Mouse (Mus musculus) C2C12 (cell line): ENCODE data around the gene Cntrob.

Experiments used
- CEBPB ChIP-seq: IDR thresholded peaks from one replicate; pipeline ENCODE4 v1.6.1; 2011; ENCODE audit warnings: low read depth, mild to moderate bottlenecking, control low read depth, moderate library complexity
- CTCF ChIP-seq: IDR thresholded peaks from one replicate; pipeline ENCODE4 v1.5.1; 2011; ENCODE audit not compliant: control insufficient read depth, insufficient read depth, insufficient read length
- MAX ChIP-seq: IDR thresholded peaks from one replicate; pipeline ENCODE4 v1.6.1; 2011; ENCODE audit warnings: mild to moderate bottlenecking, control low read depth
- MYOD1 ChIP-seq: IDR thresholded peaks from one replicate; pipeline ENCODE4 v1.6.1; 2011; ENCODE audit warnings: low read depth; ENCODE audit not compliant: control insufficient read depth, insufficient read length
- MYOG ChIP-seq: IDR thresholded peaks from one replicate; pipeline ENCODE4 v1.6.1; 2011; ENCODE audit not compliant: control insufficient read depth, insufficient read length; ENCODE audit errors: extremely low read depth
- USF1 ChIP-seq: IDR thresholded peaks from one replicate; pipeline ENCODE4 v1.6.1; 2011; ENCODE audit warnings: low read depth, mild to moderate bottlenecking, control low read depth, moderate library complexity

DNA sequence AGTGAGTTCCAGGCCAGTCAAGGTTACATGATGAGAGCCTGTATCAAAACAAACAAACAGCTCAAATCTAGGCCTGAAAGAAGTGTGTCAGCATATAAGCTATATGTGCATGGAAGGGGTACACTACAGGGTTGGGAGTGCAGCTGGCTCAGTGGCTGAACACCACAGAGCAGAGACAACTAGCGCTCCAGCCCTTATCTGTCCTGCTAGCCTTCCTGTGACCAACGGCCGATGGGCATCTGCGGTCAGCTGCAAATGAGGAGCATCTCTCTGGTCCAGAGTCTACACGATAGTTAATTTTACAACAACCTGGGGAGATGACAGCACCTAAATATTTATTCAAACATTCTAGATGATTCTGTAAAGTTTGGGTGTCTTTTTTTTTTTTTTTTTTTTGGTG lies 32.5 kb downstream of the Cntrob start:
- TF ChIP-seq MAX (no peak), USF1 (no peak), CTCF (no peak), MYOG (no peak), CEBPB (no peak), MYOD1 (no peak)
